Mouse (Mus musculus): ENCODE measurements around the gene Dimt1. TPM values are rescaled to one million over a fixed set of nuclear protein-coding genes. Genes with fewer than 3 reads are reported as not detected.
"Not testable (repeated sequence)": the region's sequence is repeated elsewhere in the genome, so short reads cannot be mapped to it uniquely, and the experiment has no call there.

Dimt1 gene
- polyA plus RNA-seq (2015; fragmentation: Nextera tagmentation; extraction: Ambion mirVana): 39.0 and 39.8 TPM in 2 replicates

DNA sequence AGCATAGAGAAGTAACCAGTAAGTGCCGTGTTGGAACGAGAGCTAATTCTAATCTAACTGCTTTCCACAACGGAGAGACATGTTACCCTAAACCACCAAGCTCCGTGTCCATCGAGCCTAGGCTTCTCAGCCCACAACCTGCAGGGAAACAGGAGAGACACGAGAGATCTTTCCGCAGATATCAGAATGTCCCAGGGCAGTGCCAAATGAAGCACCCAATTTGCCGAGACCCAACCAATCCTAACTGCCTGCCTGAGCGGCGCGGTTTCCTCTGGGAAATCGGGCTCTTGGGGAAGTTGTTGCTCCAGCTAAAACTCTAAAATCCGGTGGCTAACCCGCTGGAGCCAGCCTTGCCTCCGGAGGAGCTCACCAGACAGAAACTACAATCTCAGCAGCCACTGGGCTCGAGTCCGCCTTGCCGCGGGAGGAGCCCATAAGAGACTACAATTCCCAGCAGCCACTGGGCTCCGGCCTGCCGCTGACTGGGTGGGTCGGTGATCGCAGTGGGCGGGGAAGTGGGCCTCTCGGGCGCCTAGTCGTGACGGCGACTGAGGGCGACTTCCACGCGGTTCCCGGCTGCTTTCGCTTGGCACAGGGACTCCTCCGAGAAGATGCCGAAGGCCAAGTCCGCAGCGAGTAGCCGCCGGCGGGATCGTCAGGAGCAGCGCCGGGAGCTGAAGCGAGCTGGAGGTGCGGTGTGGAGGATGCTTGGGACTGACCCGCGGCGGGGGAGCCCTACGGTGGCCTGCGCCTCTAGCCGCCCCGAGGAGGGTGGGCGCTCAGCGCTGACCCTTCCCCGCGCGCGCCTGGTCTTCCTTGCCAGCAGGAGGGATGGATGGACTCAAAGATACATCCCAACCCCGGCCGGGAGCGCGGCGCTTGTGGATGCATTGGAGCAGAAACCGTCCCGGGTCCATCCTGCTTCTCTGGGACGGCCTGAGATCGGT, at the start of gene Dimt1:
Dimt1 (plus strand) TSS at position 534 of the 947 bp plus-strand sequence.
- H3K4me3 ChIP-seq (replicated peaks): peak within 1 kb of the TSS; percentile 73
- no peaks in the 10 kb centered on the region for H3K27me3 ChIP-seq
- peaks cover 19% of the 10 kb centered on the region for H3K4me1 ChIP-seq (replicated peaks)
- ATAC-seq: peak; percentile 99
- H3K9me3 ChIP-seq: no peaks in the 10 kb centered on the region
- peak within 1 kb of the TSS; percentile 90 for H3K9ac ChIP-seq (replicated peaks)
- H3K27ac ChIP-seq: peak within 1 kb of the TSS; percentile 78
- under 1% methylated on average over 68 of the region's 68 CpGs for WGBS
- peaks cover 17% of the 10 kb centered on the region for H3K36me3 ChIP-seq
- H3K4me2 ChIP-seq (replicated peaks): peak within 1 kb of the TSS; percentile 73

- Histone ChIP-seq H3K4me1 (replicated peaks) (peaks cover 4% of the 10 kb centered on the region; the same call in 1 of the 2 replicates), H3K27me3 (no peaks in the 10 kb centered on the region)
- WGBS: 94% methylated on average over 3 of the region's 3 CpGs
Measured at GRCm38 (mm10) chr13:106904637-106905036, 42.3 kb upstream of the Dimt1 start.

GRCm38 (mm10) chr13:106905154-106905553, 41.8 kb upstream of the Dimt1 start:
- H3K9ac ChIP-seq (replicated peaks); H3K4me3 ChIP-seq (replicated peaks); H3K9me3 ChIP-seq; ATAC-seq; H3K4me2 ChIP-seq (replicated peaks); H3K4me1 ChIP-seq (replicated peaks); H3K27me3 ChIP-seq; H3K27ac ChIP-seq: not testable (repeated sequence)
- WGBS: 89% methylated on average over 6 of the region's 6 CpGs
- peaks cover 49% of the 10 kb centered on the region for H3K36me3 ChIP-seq

More at GRCm38 (mm10) chr13:106904637-106905036, 42.3 kb upstream of the Dimt1 start:
- Histone ChIP-seq H3K9ac (replicated peaks) (no peak overlapping the region), H3K9me3 (no peaks in the 10 kb centered on the region), H3K27ac (no peak overlapping the region), H3K36me3 (peaks cover 49% of the 10 kb centered on the region), H3K4me3 (replicated peaks) (no peak overlapping the region), H3K4me2 (replicated peaks) (no peak overlapping the region)
- no peak for ATAC-seq

DNA sequence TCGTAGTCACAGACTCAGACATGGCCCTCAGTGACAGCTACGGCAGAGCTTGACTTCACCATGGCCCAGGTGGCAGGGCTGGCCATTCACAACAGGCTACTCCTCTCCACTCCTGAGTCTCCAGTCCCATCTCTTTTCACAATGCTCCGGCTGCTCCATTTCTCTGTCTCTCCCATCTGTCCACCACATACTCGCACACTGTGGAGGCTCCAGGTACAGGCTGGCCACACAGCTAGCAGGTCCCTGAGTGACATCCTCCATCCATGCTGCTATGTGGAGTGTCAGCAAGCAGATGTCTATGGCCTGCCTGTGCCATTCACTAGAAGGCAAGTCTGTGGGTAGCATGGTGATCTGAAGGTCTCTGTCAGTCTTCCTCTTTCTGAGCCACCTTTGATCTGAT, 39.7 kb upstream of the Dimt1 start:
- H3K4me3 ChIP-seq (replicated peaks): no peak overlapping the region
- H3K4me1 ChIP-seq (replicated peaks): peaks cover 4% of the 10 kb centered on the region; the same call in 1 of the 2 replicates
- H3K27ac ChIP-seq: no peak overlapping the region
- WGBS: 98% methylated on average over 4 of the region's 4 CpGs
- H3K9me3 ChIP-seq: no peaks in the 10 kb centered on the region
- peaks cover 46% of the 10 kb centered on the region for H3K36me3 ChIP-seq
- 0 out of 2 replicates have a peak, but pooled peaks have one; percentile 30 for ATAC-seq
- H3K4me2 ChIP-seq (replicated peaks): no peak overlapping the region
- H3K9ac ChIP-seq (replicated peaks): no peak overlapping the region
- H3K27me3 ChIP-seq: no peaks in the 10 kb centered on the region

GRCm38 (mm10) chr13:106910096-106910495, 36.8 kb upstream of the Dimt1 start:
- ATAC-seq: no peak
- 95% methylated on average over 10 of the region's 10 CpGs for WGBS
- Histone ChIP-seq H3K9ac (replicated peaks) (no peak overlapping the region), H3K36me3 (peaks cover 43% of the 10 kb centered on the region), H3K27me3 (no peaks in the 10 kb centered on the region), H3K9me3 (no peaks in the 10 kb centered on the region), H3K4me3 (replicated peaks) (no peak overlapping the region), H3K27ac (no peak overlapping the region), H3K4me1 (replicated peaks) (no peaks in the 10 kb centered on the region), H3K4me2 (replicated peaks) (no peak overlapping the region)

GRCm38 (mm10) chr13:106913125-106913736, 33.7 kb upstream of the Dimt1 start:
- no peak for ATAC-seq
- Histone ChIP-seq H3K27ac (no peak overlapping the region), H3K9ac (replicated peaks) (no peak overlapping the region), H3K36me3 (peaks cover 22% of the 10 kb centered on the region), H3K9me3 (no peaks in the 10 kb centered on the region), H3K4me1 (replicated peaks) (no peaks in the 10 kb centered on the region), H3K4me2 (replicated peaks) (no peak overlapping the region), H3K27me3 (no peaks in the 10 kb centered on the region), H3K4me3 (replicated peaks) (no peak overlapping the region)
- WGBS: 89% methylated on average over 3 of the region's 3 CpGs

GRCm38 (mm10) chr13:106918322-106919050, 28.4 kb upstream of the Dimt1 start:
- no peak overlapping the region for H3K9ac ChIP-seq (replicated peaks)
- H3K4me2 ChIP-seq (replicated peaks): no peak overlapping the region

DNA sequence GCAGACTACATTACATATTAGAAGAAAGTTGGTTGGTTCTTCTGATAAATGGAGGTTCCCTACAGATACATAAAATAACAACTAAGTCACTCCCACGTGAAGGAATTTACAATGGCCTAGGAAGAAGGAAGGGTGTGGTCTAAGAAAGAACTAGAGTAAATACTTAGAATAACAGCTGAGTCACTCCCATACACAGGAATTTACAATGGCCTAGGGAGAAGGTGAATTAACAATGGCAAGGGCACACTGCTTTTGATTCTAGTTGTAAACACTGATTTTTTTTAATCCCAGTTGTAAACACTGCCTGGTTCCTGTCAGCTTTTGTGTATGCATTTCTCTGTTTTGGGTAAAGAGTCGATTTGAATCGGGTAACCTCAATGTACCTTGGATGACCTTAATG, 21.0 kb upstream of the Dimt1 start:
- H3K9ac ChIP-seq (replicated peaks); H3K4me1 ChIP-seq (replicated peaks); ATAC-seq; H3K4me3 ChIP-seq (replicated peaks); H3K4me2 ChIP-seq (replicated peaks); H3K9me3 ChIP-seq; H3K27ac ChIP-seq; H3K27me3 ChIP-seq: not testable (repeated sequence)
- 97% methylated on average over 3 of the region's 3 CpGs for WGBS
- H3K36me3 ChIP-seq: peaks cover 47% of the 10 kb centered on the region

More at GRCm38 (mm10) chr13:106918322-106919050, 28.4 kb upstream of the Dimt1 start:
- Histone ChIP-seq H3K27me3 (no peaks in the 10 kb centered on the region), H3K36me3 (peaks cover 31% of the 10 kb centered on the region), H3K4me3 (replicated peaks) (no peak overlapping the region), H3K27ac (no peak overlapping the region), H3K4me1 (replicated peaks) (no peaks in the 10 kb centered on the region), H3K9me3 (no peaks in the 10 kb centered on the region)
- ATAC-seq: peak; percentile 45; the same call in 1 of the 2 replicates
- 90% methylated on average over 7 of the region's 7 CpGs for whole genome bisulfite sequencing

- Histone ChIP-seq H3K27ac (no peak overlapping the region), H3K36me3 (peaks cover 28% of the 10 kb centered on the region), H3K4me3 (replicated peaks) (no peak overlapping the region), H3K4me2 (replicated peaks) (no peak overlapping the region), H3K9me3 (peaks cover 8% of the 10 kb centered on the region; the same call in 1 of the 2 replicates), H3K27me3 (no peaks in the 10 kb centered on the region), H3K4me1 (replicated peaks) (no peaks in the 10 kb centered on the region), H3K9ac (replicated peaks) (no peak overlapping the region)
- no peak for ATAC-seq
- 97% methylated on average over 4 of the region's 4 CpGs for WGBS
Measured at GRCm38 (mm10) chr13:106928296-106928695, 18.6 kb upstream of the Dimt1 start.

- Histone ChIP-seq H3K4me2 (replicated peaks) (no peak overlapping the region), H3K36me3 (peaks cover 23% of the 10 kb centered on the region), H3K9me3 (peaks cover 8% of the 10 kb centered on the region; the same call in 1 of the 2 replicates), H3K4me1 (replicated peaks) (0 out of 2 replicates have a peak, but pooled peaks cover 3% of the 10 kb centered on the region), H3K9ac (replicated peaks) (no peak overlapping the region), H3K4me3 (replicated peaks) (no peak overlapping the region), H3K27me3 (no peaks in the 10 kb centered on the region), H3K27ac (no peak overlapping the region)
- WGBS: 98% methylated on average over 2 of the region's 2 CpGs
- ATAC-seq: no peak
Measured at GRCm38 (mm10) chr13:106929201-106929600, 17.7 kb upstream of the Dimt1 start.

DNA sequence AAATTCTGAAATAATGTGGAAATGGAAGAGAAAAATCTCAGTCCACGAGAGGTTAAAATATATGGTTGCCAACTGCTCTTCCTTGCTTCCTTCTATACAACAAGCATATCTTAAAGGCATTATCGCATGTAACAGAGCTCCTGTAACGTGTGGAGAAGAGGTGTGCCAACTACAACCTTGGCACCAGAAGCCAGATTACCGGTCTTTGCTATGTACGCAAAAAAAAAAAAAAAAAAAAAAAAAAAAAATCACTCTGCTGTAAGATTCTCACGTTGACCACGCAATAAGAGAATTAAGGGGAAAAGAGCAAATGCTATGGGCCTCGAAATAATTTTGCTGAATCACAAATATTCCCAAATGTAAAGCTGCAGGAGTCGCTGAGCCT, 11.1 kb upstream of the Dimt1 start:
- H3K27me3 ChIP-seq: no peaks in the 10 kb centered on the region
- peaks cover 14% of the 10 kb centered on the region for H3K4me1 ChIP-seq (replicated peaks)
- H3K9ac ChIP-seq (replicated peaks): peak overlapping the region; percentile 89
- peak overlapping the region; percentile 96 for H3K4me3 ChIP-seq (replicated peaks)
- no peaks in the 10 kb centered on the region for H3K36me3 ChIP-seq
- WGBS: 8% methylated on average over 9 of the region's 9 CpGs
- H3K4me2 ChIP-seq (replicated peaks): peak overlapping the region; percentile 78
- no peak for ATAC-seq
- peak overlapping the region; percentile 85; the same call in 1 of the 2 replicates for H3K27ac ChIP-seq
- H3K9me3 ChIP-seq: no peaks in the 10 kb centered on the region
